16 mouse cellular contexts compared by ENCODE assay signal in the genomic region with DNA sequence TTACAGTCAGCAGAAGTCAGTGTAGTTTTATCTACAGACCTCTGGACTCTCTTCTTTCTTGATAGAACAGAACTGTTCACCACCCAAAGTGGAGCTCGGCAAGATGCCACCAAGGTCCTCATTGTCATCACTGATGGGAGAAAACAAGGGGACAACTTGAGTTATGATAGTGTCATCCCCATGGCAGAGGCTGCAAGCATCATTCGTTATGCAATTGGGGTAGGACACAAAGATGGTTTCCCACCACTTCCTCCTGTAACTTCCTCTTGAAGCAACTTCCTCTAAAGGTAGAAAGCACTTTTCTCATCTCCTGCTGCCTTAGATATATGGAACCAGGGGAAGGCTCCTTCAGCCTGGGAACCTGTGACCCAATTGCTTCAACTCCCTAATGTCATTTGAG. TPM values are rescaled to one million over a fixed set of nuclear protein-coding genes. Genes with fewer than 3 reads are reported as not detected.
A peak's percentile ranks its signal among the peaks of the same experiment; 100 is the strongest.
DNase-seq lines count a peak whose midpoint lies in the region; ATAC-seq and TF ChIP-seq lines count a peak whose summit lies in the region.
"Had no signal": no experiment of that assay in that cellular context is flagged by ENCODE, and none has a peak within 500 bp of the region (broad histone marks: within the 10 kb centered on the region; RNA-seq: fewer than 3 reads in every experiment).

No protein-coding gene starts in this region.

- TF ChIP-seq EP300 in liver, postnatal 0 days (IDR thresholded peaks at IDR 0.05; ENCODE audit: low read depth): no peak

- peak overlapping the region; percentile 48; the same call in 1 of the 2 replicates for H3K27ac ChIP-seq in liver, postnatal 0 days (ENCODE audit: low read depth)
- H3K27ac ChIP-seq in liver, embryonic 11.5 days (ENCODE audit: low read depth, low read length): no peak overlapping the region
- no peak overlapping the region for H3K27ac ChIP-seq in forebrain, postnatal 0 days (ENCODE audit: low read depth, low read length)
- H3K27ac ChIP-seq: forebrain, embryonic 12.5 days; gastrocnemius, adult 2 months; kidney, postnatal 0 days; liver, embryonic 13.5 days had no signal

- no peaks in the 10 kb centered on the region for H3K36me3 ChIP-seq in liver, postnatal 0 days (replicated peaks; ENCODE audit: insufficient read depth, low read length)
- H3K36me3 ChIP-seq in liver, embryonic 11.5 days (ENCODE audit: control insufficient read depth, insufficient read depth, low read length): no peaks in the 10 kb centered on the region
- H3K36me3 ChIP-seq in forebrain, postnatal 0 days (ENCODE audit: insufficient read depth): no peaks in the 10 kb centered on the region
- H3K36me3 ChIP-seq: forebrain, embryonic 12.5 days; liver, embryonic 13.5 days had no signal

- H3K4me2 ChIP-seq in liver, postnatal 0 days (ENCODE audit: low read depth, low read length): no peak overlapping the region
- no peak overlapping the region for H3K4me2 ChIP-seq in liver, embryonic 11.5 days
- no peak overlapping the region for H3K4me2 ChIP-seq in forebrain, postnatal 0 days (ENCODE audit: low read depth)
- H3K4me2 ChIP-seq: forebrain, embryonic 12.5 days; liver, embryonic 13.5 days had no signal

- TF ChIP-seq CTCF in liver, postnatal 0 days (IDR thresholded peaks at IDR 0.05; ENCODE audit: low read depth): no peak
- no peak for TF ChIP-seq CTCF in forebrain, postnatal 0 days (IDR thresholded peaks at IDR 0.05; ENCODE audit: low read depth)

- peaks cover 12% of the 10 kb centered on the region for H3K4me1 ChIP-seq in liver, postnatal 0 days (ENCODE audit: insufficient read depth)
- no peaks in the 10 kb centered on the region for H3K4me1 ChIP-seq in liver, embryonic 11.5 days (replicated peaks; ENCODE audit: control insufficient read depth, insufficient read depth, low read length)
- H3K4me1 ChIP-seq in forebrain, postnatal 0 days (ENCODE audit: insufficient read depth): no peaks in the 10 kb centered on the region
- H3K4me1 ChIP-seq: forebrain, embryonic 12.5 days; liver, embryonic 13.5 days had no signal

- H3K27me3 ChIP-seq in liver, postnatal 0 days (ENCODE audit: insufficient read depth, low read length): no peaks in the 10 kb centered on the region
- no peaks in the 10 kb centered on the region for H3K27me3 ChIP-seq in liver, embryonic 11.5 days (replicated peaks; ENCODE audit: control insufficient read depth, insufficient read depth, low read length)
- H3K27me3 ChIP-seq in forebrain, postnatal 0 days (ENCODE audit: insufficient read depth, low read length): no peaks in the 10 kb centered on the region
- H3K27me3 ChIP-seq: forebrain, embryonic 12.5 days; liver, embryonic 13.5 days had no signal

- no peaks in the 10 kb centered on the region for H3K9me3 ChIP-seq in liver, postnatal 0 days (ENCODE audit: low read length)
- H3K9me3 ChIP-seq in liver, embryonic 11.5 days (ENCODE audit: control insufficient read depth, low read length): no peaks in the 10 kb centered on the region
- no peaks in the 10 kb centered on the region for H3K9me3 ChIP-seq in forebrain, postnatal 0 days (ENCODE audit: low read length)
- H3K9me3 ChIP-seq: forebrain, embryonic 12.5 days; liver, embryonic 13.5 days had no signal

- no peak overlapping the region for H3K9ac ChIP-seq in liver, postnatal 0 days (replicated peaks)
- no peak overlapping the region for H3K9ac ChIP-seq in liver, embryonic 11.5 days (ENCODE audit: low read depth, low read length)
- H3K9ac ChIP-seq in forebrain, postnatal 0 days: no peak overlapping the region
- H3K9ac ChIP-seq: forebrain, embryonic 12.5 days; liver, embryonic 13.5 days had no signal

- DNase-seq in liver, postnatal 0 days: peak; percentile 21
- no peak for DNase-seq in liver, embryonic 11.5 days (ENCODE audit: low spot score)
- peak; percentile 71 for DNase-seq in 416B (ENCODE audit: low read depth)
- DNase-seq in MEL-GATA-1-ER (ENCODE audit: extremely low read depth, low read depth): peak; percentile 75
- no peak for DNase-seq in frontal cortex, postnatal 14 days (ENCODE audit: low spot score in 2 of 2)
- DNase-seq in forebrain, postnatal 0 days: no peak
- no peak for DNase-seq in cerebellum, postnatal 10 days
- DNase-seq: adrenal gland, postnatal 10 days; gastrocnemius, adult 2 months; liver, embryonic 13.5 days; right cerebral cortex, postnatal 25 days had no signal

- 35% methylated on average over 2 of the region's 2 CpGs for WGBS in liver, postnatal 0 days (ENCODE audit: insufficient replicate concordance)
- 40% methylated on average over 2 of the region's 2 CpGs for WGBS in liver, embryonic 11.5 days
- 95% methylated on average over 2 of the region's 2 CpGs for WGBS in forebrain, postnatal 0 days

- H3K4me3 ChIP-seq in liver, postnatal 0 days (ENCODE audit: low read depth, low read length): no peak overlapping the region
- H3K4me3 ChIP-seq in liver, embryonic 11.5 days (ENCODE audit: low read depth, low read length): no peak overlapping the region
- H3K4me3 ChIP-seq in forebrain, postnatal 0 days (ENCODE audit: low read depth, low read length): no peak overlapping the region
- H3K4me3 ChIP-seq: forebrain, embryonic 12.5 days; gastrocnemius, adult 2 months; liver, embryonic 13.5 days had no signal

- peak; percentile 29; the same call in 1 of the 2 replicates for ATAC-seq in liver, postnatal 0 days
- no peak for ATAC-seq in liver, embryonic 11.5 days (replicated peaks; ENCODE audit: low FRiP score)
- ATAC-seq in megakaryocyte, adult 5-6 weeks (ENCODE audit: poor library complexity, severe bottlenecking): peak; percentile 86
- no peak for ATAC-seq in forebrain, postnatal 0 days

RNA-seq across cellular contexts. Expression of a gene that starts 4.2 kb away (rescaled TPM):
- 0.26 and 0.34 TPM in 2 replicates for polyA plus RNA-seq in liver, postnatal 0 days (2015; fragmentation: Nextera tagmentation; extraction: Ambion mirVana)
- polyA plus RNA-seq in liver, embryonic 11.5 days (2014; fragmentation: Nextera tagmentation; extraction: Ambion mirVana): 0.12 and 0.18 TPM in 2 replicates
- total RNA-seq in megakaryocyte, adult 5-6 weeks (2015): 5.1 and 6.3 TPM in 2 replicates
- total RNA-seq in megakaryocyte, adult 5-6 weeks (2017): 9.8 and 9.9 TPM in 2 replicates
- total RNA-seq in forebrain, postnatal 0 days (2014; rRNA removed): 0.23 and 0.24 TPM in 2 replicates
- polyA plus RNA-seq in forebrain, postnatal 0 days (2015; fragmentation: Nextera tagmentation; extraction: Ambion mirVana): 0.09 and 0.16 TPM in 2 replicates

RNA-seq across cellular contexts. Expression of a gene that starts 20.6 kb away (rescaled TPM):
- polyA plus RNA-seq in liver, postnatal 0 days (2015; fragmentation: Nextera tagmentation; extraction: Ambion mirVana): 0.28 and 0.31 TPM in 2 replicates
- polyA plus RNA-seq in liver, embryonic 11.5 days (2014; fragmentation: Nextera tagmentation; extraction: Ambion mirVana): not detected in 2 replicates
- total RNA-seq in megakaryocyte, adult 5-6 weeks (2015): 1.5 and 3.4 TPM in 2 replicates
- 0.26 and 0.73 TPM in 2 replicates for total RNA-seq in megakaryocyte, adult 5-6 weeks (2017)
- total RNA-seq in forebrain, postnatal 0 days (2014; rRNA removed): 0.05 and 0.15 TPM in 2 replicates
- 0.38 and 0.39 TPM in 2 replicates for polyA plus RNA-seq in forebrain, postnatal 0 days (2015; fragmentation: Nextera tagmentation; extraction: Ambion mirVana)
- total RNA-seq: gastrocnemius, adult 2 months; heart, postnatal 25 days had no signal
- polyA plus RNA-seq: embryonic facial prominence, embryonic 14.5 days; forebrain, embryonic 12.5 days; kidney, postnatal 0 days; liver, embryonic 13.5 days had no signal

Comparison
In these comparisons a context has a peak if more than half of its experiments do, and no peak if none do; other contexts are left out.
1. ATAC-seq: peak in liver, postnatal 0 days (single experiment) and megakaryocyte, adult 5-6 weeks (single experiment); none in liver, embryonic 11.5 days (single experiment) and forebrain, postnatal 0 days (single experiment).
2. DNase-seq: peak in liver, postnatal 0 days (single experiment), 416B (single experiment) and MEL-GATA-1-ER (single experiment); none in liver, embryonic 11.5 days (single experiment), frontal cortex, postnatal 14 days (0 of 2), forebrain, postnatal 0 days (single experiment) and cerebellum, postnatal 10 days (0 of 2).